Mouse (Mus musculus): Measurements from ENCODE around the gene Pou2f1. TPM values are rescaled to one million over a fixed set of nuclear protein-coding genes. Genes with fewer than 3 reads are reported as not detected.
A peak's percentile ranks its signal among the peaks of the same experiment; 100 is the strongest.

Gene Pou2f1
- total and polyA plus RNA-seq, 3 experiments, result 4.6 to 10.2 TPM; not detected in 1

DNA sequence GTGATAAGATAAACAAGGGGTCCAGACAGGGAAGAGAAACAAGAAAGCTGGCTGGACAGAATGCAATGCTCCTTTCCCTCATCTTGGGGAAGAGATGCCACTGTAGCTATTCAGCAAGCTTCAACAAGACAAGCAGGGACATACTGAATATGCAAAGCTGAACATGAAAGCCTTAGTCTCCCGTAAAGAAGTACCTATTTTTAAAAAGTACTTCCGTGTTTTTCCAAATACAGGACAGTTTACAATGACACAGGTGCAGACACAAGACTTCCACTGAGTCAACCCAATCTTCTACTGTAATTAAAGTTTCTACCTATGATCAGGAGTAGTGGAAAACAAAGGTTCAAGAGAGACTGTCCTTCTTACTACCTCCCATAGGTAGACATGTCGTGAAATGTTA, 72.0 kb downstream of the Pou2f1 start:
- H3K27ac ChIP-seq (ENCODE audit: control insufficient read depth, low read depth, low read length), result no peak overlapping the region
- no peak overlapping the region for H3K9ac ChIP-seq (ENCODE audit: control insufficient read depth, low read depth, low read length, poor library complexity, severe bottlenecking)
- H3K4me1 ChIP-seq (ENCODE audit: control insufficient read depth in 1 of 2, insufficient read depth in 2 of 2, low read length in 2 of 2), result peaks cover 11 to 31% of the 10 kb centered on the region in 2 experiments
- no peak for DNase-seq (ENCODE audit: low read depth, low spot score)
- no peak overlapping the region for H3K4me3 ChIP-seq (ENCODE audit: control insufficient read depth in 1 of 2, insufficient read depth in 1 of 2, low read depth in 2 of 2, low read length in 2 of 2)
- no peaks in the 10 kb centered on the region for H3K9me3 ChIP-seq (replicated peaks; ENCODE audit: insufficient read depth, low read length)
- H3K36me3 ChIP-seq (ENCODE audit: control insufficient read depth in 1 of 2, insufficient read depth in 2 of 2, low read length in 2 of 2), result peaks cover 0 to 37% of the 10 kb centered on the region in 2 experiments; a peak in 2 of 4 replicates
- no peaks in the 10 kb centered on the region for H3K27me3 ChIP-seq (ENCODE audit: control insufficient read depth in 1 of 2, insufficient read depth in 2 of 2, low read length in 2 of 2)
- H3K79me2 ChIP-seq (ENCODE audit: control insufficient read depth, insufficient read depth, low read length, poor library complexity), result no peaks in the 10 kb centered on the region; the same call in 1 of the 2 replicates
- TF ChIP-seq NELFE (IDR thresholded peaks at IDR 0.05; ENCODE audit: low read depth, low read length) (no peak), CTCF (IDR thresholded peaks at IDR 0.05 in 2 of 3, conservative IDR thresholded peaks at IDR 0.05 in 1 of 3; ENCODE audit: control insufficient read depth in 1 of 3, insufficient read depth in 1 of 3, low read depth in 2 of 3, low read length in 3 of 3, poor library complexity in 1 of 3, severe bottlenecking in 1 of 3) (no peak), RCOR1 (IDR thresholded peaks at IDR 0.05; ENCODE audit: low read depth, low read length) (no peak), EP300 (IDR thresholded peaks at IDR 0.05; ENCODE audit: low read depth in 1 of 2, low read length in 2 of 2) (no peak), CHD1 (IDR thresholded peaks at IDR 0.05; ENCODE audit: low read depth, low read length) (no peak), CHD2 (IDR thresholded peaks at IDR 0.05; ENCODE audit: low read length) (no peak), ZNF384 (IDR thresholded peaks at IDR 0.05; ENCODE audit: low read depth, low read length) (no peak), ZC3H11A (IDR thresholded peaks at IDR 0.05; ENCODE audit: low read depth, low read length) (no peak), TCF12 (IDR thresholded peaks at IDR 0.05; ENCODE audit: low read depth, low read length) (no peak), MEF2A (IDR thresholded peaks at IDR 0.05; ENCODE audit: extremely low read depth, insufficient replicate concordance, low read depth, low read length, poor library complexity, severe bottlenecking) (no peak), GATA1 (IDR thresholded peaks at IDR 0.05; ENCODE audit: low read depth, low read length) (no peak), POLR2AphosphoS2 (IDR thresholded peaks at IDR 0.05; ENCODE audit: low read length) (no peak), GABPA (IDR thresholded peaks at IDR 0.05; ENCODE audit: low read depth, low read length) (no peak), MYC (IDR thresholded peaks at IDR 0.05; ENCODE audit: low read depth, low read length) (no peak), POLR2AphosphoS5 (IDR thresholded peaks at IDR 0.05; ENCODE audit: borderline replicate concordance, low read depth, low read length) (no peak), MAZ (IDR thresholded peaks at IDR 0.05; ENCODE audit: low read depth, low read length) (no peak)

- no peaks in the 10 kb centered on the region for H3K9me3 ChIP-seq (replicated peaks; ENCODE audit: insufficient read depth, low read length)
- peaks cover 0 to 33% of the 10 kb centered on the region in 2 experiments; a peak in 2 of 4 replicates for H3K36me3 ChIP-seq (ENCODE audit: control insufficient read depth in 1 of 2, insufficient read depth in 2 of 2, low read length in 2 of 2)
- H3K4me3 ChIP-seq (ENCODE audit: control insufficient read depth in 1 of 2, insufficient read depth in 1 of 2, low read depth in 2 of 2, low read length in 2 of 2), result no peak overlapping the region
- H3K27ac ChIP-seq (ENCODE audit: control insufficient read depth, low read depth, low read length), result no peak overlapping the region; the same call in 1 of the 2 replicates
- peaks cover 1% of the 10 kb centered on the region; the same call in 1 of the 2 replicates for H3K79me2 ChIP-seq (ENCODE audit: control insufficient read depth, insufficient read depth, low read length, poor library complexity)
- TF ChIP-seq SMC3 (IDR thresholded peaks at IDR 0.05; ENCODE audit: low read depth, low read length) (no peak), RCOR1 (IDR thresholded peaks at IDR 0.05; ENCODE audit: low read depth, low read length) (peak; percentile 52), TCF12 (IDR thresholded peaks at IDR 0.05; ENCODE audit: low read depth, low read length) (peak; percentile 65; the same call in 1 of the 2 replicates), MEF2A (IDR thresholded peaks at IDR 0.05; ENCODE audit: extremely low read depth, insufficient replicate concordance, low read depth, low read length, poor library complexity, severe bottlenecking) (peak; percentile 78; the same call in 1 of the 2 replicates), ETS1 (IDR thresholded peaks at IDR 0.05; ENCODE audit: low read depth, low read length) (peak; percentile 80), NELFE (IDR thresholded peaks at IDR 0.05; ENCODE audit: low read depth, low read length) (no peak), MYB (IDR thresholded peaks at IDR 0.05; ENCODE audit: low read depth, low read length) (no peak), EP300 (IDR thresholded peaks at IDR 0.05; ENCODE audit: low read depth in 1 of 2, low read length in 2 of 2) (peak; percentile 71 to 73; a peak in 2 of 4 replicates), KAT2A (conservative IDR thresholded peaks at IDR 0.05; ENCODE audit: low read depth, low read length) (no peak), TBP (IDR thresholded peaks at IDR 0.05; ENCODE audit: low read depth, low read length) (no peak), GABPA (IDR thresholded peaks at IDR 0.05; ENCODE audit: low read depth, low read length) (no peak), MXI1 (IDR thresholded peaks at IDR 0.05; ENCODE audit: low read depth, low read length) (no peak), ZKSCAN1 (IDR thresholded peaks at IDR 0.05; ENCODE audit: low read depth, low read length) (no peak), SIN3A (IDR thresholded peaks at IDR 0.05; ENCODE audit: low read length) (peak; percentile 15; the same call in 1 of the 2 replicates), GATA1 (IDR thresholded peaks at IDR 0.05; ENCODE audit: low read depth, low read length) (peak; percentile 69), CTCF (IDR thresholded peaks at IDR 0.05 in 2 of 3, conservative IDR thresholded peaks at IDR 0.05 in 1 of 3; ENCODE audit: control insufficient read depth in 1 of 3, insufficient read depth in 1 of 3, low read depth in 2 of 3, low read length in 3 of 3, poor library complexity in 1 of 3, severe bottlenecking in 1 of 3) (no peak)
- H3K27me3 ChIP-seq (ENCODE audit: control insufficient read depth in 1 of 2, insufficient read depth in 2 of 2, low read length in 2 of 2), result no peaks in the 10 kb centered on the region
- H3K9ac ChIP-seq (ENCODE audit: control insufficient read depth, low read depth, low read length, poor library complexity, severe bottlenecking), result no peak overlapping the region
- DNase-seq (ENCODE audit: low read depth, low spot score), result peak; percentile 52
- H3K4me1 ChIP-seq (ENCODE audit: control insufficient read depth in 1 of 2, insufficient read depth in 2 of 2, low read length in 2 of 2), result peaks cover 4 to 35% of the 10 kb centered on the region in 2 experiments; a peak in 3 of 4 replicates
Measured at GRCm38 (mm10) chr1:165927507-165928279, 74.8 kb downstream of the Pou2f1 start.

Measured in MEL (cell line).